Mouse (Mus musculus): ENCODE measurements around the gene Tprkb.
"Not testable (repeated sequence)": the region's sequence is repeated elsewhere in the genome, so short reads cannot be mapped to it uniquely, and the experiment has no call there.

Tprkb gene

GRCm38 (mm10) chr6:85973336-85973735 lies 61.7 kb downstream of the Tprkb start:
- DNase-seq (ENCODE audit: low read depth, low spot score) = no peak

GRCm38 (mm10) chr6:85974941-85975617 lies 63.4 kb downstream of the Tprkb start:
- DNase-seq (ENCODE audit: low read depth, low spot score) = no peak

GRCm38 (mm10) chr6:85975761-85976160 lies 64.1 kb downstream of the Tprkb start:
- no peak for DNase-seq (ENCODE audit: low read depth, low spot score)

GRCm38 (mm10) chr6:85976242-85976641 lies 64.6 kb downstream of the Tprkb start:
- DNase-seq (ENCODE audit: low read depth, low spot score) = no peak

GRCm38 (mm10) chr6:85978736-85979135 lies 67.1 kb downstream of the Tprkb start:
- DNase-seq (ENCODE audit: low read depth, low spot score) = not testable (repeated sequence)

All from skeletal muscle tissue, adult 2 months (tissue).